In genomic region chr11:63921044-63921951, GRCm38 (mm10) we compare ENCODE assay signal across 8 mouse cellular contexts. TPM values are rescaled to one million over a fixed set of nuclear protein-coding genes. Genes with fewer than 3 reads are reported as not detected.
DNase-seq lines count a peak whose midpoint lies in the region; ATAC-seq and TF ChIP-seq lines count a peak whose summit lies in the region.

No protein-coding gene starts in this region.

- ATAC-seq in lung, embryonic 14.5 days (ENCODE audit: insufficient read depth) = 0 out of 2 replicates have a peak, but pooled peaks have one; percentile 15
- ATAC-seq in heart, embryonic 16.5 days (replicated peaks; ENCODE audit: extremely low read depth, insufficient read depth, low FRiP score) = no peak
- ATAC-seq in liver, embryonic 12.5 days = no peak
- ATAC-seq in CD4-positive, CD25-positive, alpha-beta regulatory T cell, adult 4 months = no peak

- no peaks in the 10 kb centered on the region for H3K9me3 ChIP-seq in lung, embryonic 14.5 days (ENCODE audit: low read depth, low read length)
- no peaks in the 10 kb centered on the region for H3K9me3 ChIP-seq in heart, embryonic 16.5 days (replicated peaks; ENCODE audit: control insufficient read depth, low read length)
- H3K9me3 ChIP-seq in liver, embryonic 12.5 days (replicated peaks) = no peaks in the 10 kb centered on the region

- H3K27ac ChIP-seq in lung, embryonic 14.5 days (ENCODE audit: low read depth) = no peak overlapping the region
- H3K27ac ChIP-seq in heart, embryonic 16.5 days (ENCODE audit: low read length) = no peak overlapping the region
- peak overlapping the region; percentile 70 for H3K27ac ChIP-seq in liver, embryonic 12.5 days
- H3K27ac ChIP-seq in olfactory bulb, adult 2 months (ENCODE audit: insufficient read depth, low read depth, low read length) = no peak overlapping the region

- WGBS in lung, embryonic 14.5 days = under 1% methylated on average over 80 of the region's 80 CpGs
- under 1% methylated on average over 62 of the region's 80 CpGs for WGBS in heart, embryonic 16.5 days
- WGBS in liver, embryonic 12.5 days (ENCODE audit: insufficient replicate concordance) = 1% methylated on average over 80 of the region's 80 CpGs
- under 1% methylated on average over 80 of the region's 80 CpGs for WGBS in olfactory bulb, adult 2 months

- no peak for TF ChIP-seq CTCF in lung, embryonic 14.5 days (IDR thresholded peaks at IDR 0.05; ENCODE audit: low read depth)
- TF ChIP-seq CTCF in brain, embryonic 14.5 days (IDR thresholded peaks at IDR 0.05; ENCODE audit: borderline replicate concordance, extremely low read depth, insufficient read depth, insufficient read length) = no peak
- TF ChIP-seq CTCF in olfactory bulb, adult 2 months (IDR thresholded peaks at IDR 0.05; ENCODE audit: insufficient read depth, low read depth, low read length) = no peak

- H3K4me1 ChIP-seq in lung, embryonic 14.5 days (ENCODE audit: insufficient read depth) = peaks cover 11% of the 10 kb centered on the region; the same call in 1 of the 2 replicates
- peaks cover 31% of the 10 kb centered on the region for H3K4me1 ChIP-seq in heart, embryonic 16.5 days (ENCODE audit: control insufficient read depth, insufficient read depth, low read length)
- H3K4me1 ChIP-seq in liver, embryonic 12.5 days = peaks cover 20% of the 10 kb centered on the region
- peaks cover 36% of the 10 kb centered on the region for H3K4me1 ChIP-seq in olfactory bulb, adult 2 months (ENCODE audit: control insufficient read depth, insufficient read depth, low read length)

- H3K4me2 ChIP-seq in lung, embryonic 14.5 days = peak overlapping the region; percentile 89
- H3K4me2 ChIP-seq in heart, embryonic 16.5 days (ENCODE audit: low read depth, low read length) = peak overlapping the region; percentile 95
- peak overlapping the region; percentile 58 for H3K4me2 ChIP-seq in liver, embryonic 12.5 days

- peak overlapping the region; percentile 51 for H3K4me3 ChIP-seq in lung, embryonic 14.5 days (ENCODE audit: low read depth, low read length)
- H3K4me3 ChIP-seq in heart, embryonic 16.5 days (ENCODE audit: low read length) = peak overlapping the region; percentile 66
- H3K4me3 ChIP-seq in liver, embryonic 12.5 days = peak overlapping the region; percentile 64
- H3K4me3 ChIP-seq in olfactory bulb, adult 2 months (ENCODE audit: insufficient read depth, low read depth, low read length) = peak overlapping the region; percentile 42

- DNase-seq in lung, embryonic 14.5 days = peak; percentile 23
- DNase-seq in lung, postnatal 25 days (ENCODE audit: low spot score) = no peak
- peak; percentile 35 for DNase-seq in brain, embryonic 14.5 days (ENCODE audit: low read depth)
- no peak for DNase-seq in layer of hippocampus, postnatal 10 days (ENCODE audit: low spot score in 2 of 2)

- peak overlapping the region; percentile 24 for H3K9ac ChIP-seq in lung, embryonic 14.5 days
- peak overlapping the region; percentile 71 for H3K9ac ChIP-seq in heart, embryonic 16.5 days (ENCODE audit: low read length)
- H3K9ac ChIP-seq in liver, embryonic 12.5 days = peak overlapping the region; percentile 74

- TF ChIP-seq POLR2A in brain, embryonic 14.5 days (IDR thresholded peaks at IDR 0.05; ENCODE audit: borderline replicate concordance, extremely low read depth, insufficient read depth, insufficient read length, poor library complexity, severe bottlenecking) = no peak
- no peak for TF ChIP-seq POLR2A in olfactory bulb, adult 2 months (IDR thresholded peaks at IDR 0.05; ENCODE audit: insufficient read depth, low read depth, low read length)

- H3K27me3 ChIP-seq in lung, embryonic 14.5 days (ENCODE audit: insufficient read depth, low read length) = peaks cover 95% of the 10 kb centered on the region
- peaks cover 66% of the 10 kb centered on the region for H3K27me3 ChIP-seq in heart, embryonic 16.5 days (ENCODE audit: control insufficient read depth, insufficient read depth, low read length)
- peaks cover 97% of the 10 kb centered on the region for H3K27me3 ChIP-seq in liver, embryonic 12.5 days (replicated peaks)

- H3K36me3 ChIP-seq in lung, embryonic 14.5 days (ENCODE audit: insufficient read depth) = no peaks in the 10 kb centered on the region
- no peaks in the 10 kb centered on the region for H3K36me3 ChIP-seq in heart, embryonic 16.5 days (ENCODE audit: control insufficient read depth, insufficient read depth)
- H3K36me3 ChIP-seq in liver, embryonic 12.5 days = no peaks in the 10 kb centered on the region

RNA-seq across cellular contexts. Expression of gene Hs3st3b1, which starts 0.8 kb away (rescaled TPM):
- 0.84 and 1.1 TPM in 2 replicates for polyA plus RNA-seq in lung, embryonic 14.5 days (2014; fragmentation: Nextera tagmentation; extraction: Ambion mirVana)
- 7.9 and 10.5 TPM in 2 replicates for polyA plus RNA-seq in brain, embryonic 14.5 days (2012; rRNA removed)
- 1.7 and 2.7 TPM in 2 replicates for polyA plus RNA-seq in heart, embryonic 16.5 days (2015; fragmentation: Nextera tagmentation; extraction: Ambion mirVana)
- 23.7 and 25.0 TPM in 2 replicates for polyA plus RNA-seq in liver, embryonic 12.5 days (2016; fragmentation: Nextera tagmentation; extraction: Ambion mirVana)
- polyA plus RNA-seq in olfactory bulb, adult 2 months (2012; ENCODE audit: insufficient read depth, insufficient read length, low replicate concordance, missing spikeins) = not detected in 2 replicates
- under 1 TPM; 0.39 to 0.74 TPM for total RNA-seq in layer of hippocampus, postnatal 10 days (2021)
- polyA plus RNA-seq in CD4-positive, CD25-positive, alpha-beta regulatory T cell, adult 4 months (2017; shearing (Covaris generic)) = 1 to 10 TPM; 1.7 to 2.2 TPM

Comparison
In these comparisons a context has a peak if more than half of its experiments do, and no peak if none do; other contexts are left out.
1. DNase-seq: peak in lung, embryonic 14.5 days (single experiment) and brain, embryonic 14.5 days (single experiment); none in lung, postnatal 25 days (single experiment) and layer of hippocampus, postnatal 10 days (0 of 2).
2. H3K9ac ChIP-seq: peak in every context shown above with its lines; median percentile 74 in liver, embryonic 12.5 days; 71 in heart, embryonic 16.5 days; 24 in lung, embryonic 14.5 days.
3. Peak in every context shown above with its lines, with median percentiles within 50 percentile points of each other: H3K4me2 ChIP-seq and H3K4me3 ChIP-seq.